Mouse (Mus musculus): ENCODE results near the gene Sec23a.
"Not testable (repeated sequence)": the region's sequence is repeated elsewhere in the genome, so short reads cannot be mapped to it uniquely, and the experiment has no call there.

Sec23a gene

GRCm38 (mm10) chr12:59011844-59012709 lies at the start of gene Sec23a:
Sec23a (minus strand) TSS chr12:59012017.
- DNase-seq = peak; percentile 100

GRCm38 (mm10) chr12:59060993-59061595 lies 49.3 kb upstream of the Sec23a start, which contains the start of gene Trappc6b:
Trappc6b (minus strand) TSS chr12:59061472.
- DNase-seq = peak; percentile 87

- no peak for DNase-seq
Observed at GRCm38 (mm10) chr12:59060322-59060721, 48.5 kb upstream of the Sec23a start.

GRCm38 (mm10) chr12:59058242-59058641 lies 46.4 kb upstream of the Sec23a start:
- DNase-seq = not testable (repeated sequence)

GRCm38 (mm10) chr12:59056222-59056621 lies 44.4 kb upstream of the Sec23a start:
- DNase-seq = no peak

GRCm38 (mm10) chr12:59055196-59055850 lies 43.5 kb upstream of the Sec23a start:
- DNase-seq = no peak

- no peak for DNase-seq
Observed at GRCm38 (mm10) chr12:59053976-59054375, 42.2 kb upstream of the Sec23a start.

GRCm38 (mm10) chr12:59053166-59053565 lies 41.3 kb upstream of the Sec23a start:
- no peak for DNase-seq

GRCm38 (mm10) chr12:59052470-59052869 lies 40.7 kb upstream of the Sec23a start:
- no peak for DNase-seq

GRCm38 (mm10) chr12:59040851-59041250 lies 29.0 kb upstream of the Sec23a start:
- no peak for DNase-seq

- peak; percentile 70 for DNase-seq
Observed at GRCm38 (mm10) chr12:59039971-59040844, 28.4 kb upstream of the Sec23a start.

- DNase-seq = no peak
Observed at GRCm38 (mm10) chr12:59039162-59039970, 27.5 kb upstream of the Sec23a start.

- DNase-seq = no peak
Observed at GRCm38 (mm10) chr12:59032101-59032500, 20.3 kb upstream of the Sec23a start.

- no peak for DNase-seq
Observed at GRCm38 (mm10) chr12:59021306-59021705, 9.5 kb upstream of the Sec23a start.

GRCm38 (mm10) chr12:59019891-59020290 lies 8.1 kb upstream of the Sec23a start:
- DNase-seq = no peak

- DNase-seq = no peak
Observed at GRCm38 (mm10) chr12:59017970-59018369, 6.2 kb upstream of the Sec23a start.

- DNase-seq = peak; percentile 96
Observed at GRCm38 (mm10) chr12:59013234-59013633, 1.4 kb upstream of the Sec23a start, which contains the start of gene Gemin2. Gemin2 (plus strand) TSS chr12:59013393.

- DNase-seq = peak; percentile 12
Observed at GRCm38 (mm10) chr12:59012710-59013091, 884 bp upstream of the Sec23a start.

GRCm38 (mm10) chr12:59011275-59011843 lies 458 bp downstream of the Sec23a start:
- no peak for DNase-seq

- peak; percentile 52 for DNase-seq
Observed at GRCm38 (mm10) chr12:59010482-59010881, 1.3 kb downstream of the Sec23a start.

GRCm38 (mm10) chr12:58985766-58986165 lies 26.1 kb downstream of the Sec23a start:
- DNase-seq = no peak

Measured in lung, postnatal 36 days (tissue).